Mouse (Mus musculus) liver, embryonic 14.5 days (tissue): ENCODE results near the gene Ptpn5. TPM values are rescaled to one million over a fixed set of nuclear protein-coding genes. Genes with fewer than 3 reads are reported as not detected.

Experiments
- ATAC-seq: fragments of 200-750 bp; cut with Nextera tagmentation; 2 replicates; pipeline ENCODE4 v1.8.0; 2017; ENCODE audit warnings: moderate number of reproducible peaks, mild to moderate bottlenecking, moderate library complexity; ENCODE audit not compliant: insufficient read depth
- DNase-seq, 3 experiments: peaks; one replicate each; pipeline ENCODE4 v3.0.0-alpha.2; 2012 to 2013; ENCODE audit warnings: low read depth in 3 of 3, low spot score in 3 of 3
- H3K27ac ChIP-seq: fragments of 300-500 bp; sonication (generic); 2 replicates; pipeline ENCODE4 v1.5.1; 2014; ENCODE audit warnings: moderate library complexity, mild to moderate bottlenecking, control low read depth, inconsistent platforms
- H3K27me3 ChIP-seq: fragments of 300-500 bp; sonication (generic); 2 replicates; pipeline ENCODE4 v1.6.1; 2014; ENCODE audit warnings: mild to moderate bottlenecking, low read length, moderate library complexity; ENCODE audit not compliant: control insufficient read depth, insufficient read depth
- H3K36me3 ChIP-seq: fragments of 300-500 bp; sonication (generic); replicated peaks from 2 replicates; pipeline ENCODE4 v1.6.1; 2014; ENCODE audit warnings: low read depth; ENCODE audit not compliant: control insufficient read depth, insufficient read depth
- H3K4me1 ChIP-seq, 2 experiments: fragments of 200-500 bp in 1 of 2; fragments of 300-500 bp in 1 of 2; sonication (generic) in 1 of 2; replicated peaks; 2 replicates each; pipeline ENCODE4 v1.6.1; 2012 to 2014; ENCODE audit warnings: antibody characterized with exemption in 1 of 2, inconsistent platforms in 1 of 2, low read length in 1 of 2; ENCODE audit not compliant: control insufficient read depth in 2 of 2, insufficient read depth in 2 of 2
- H3K4me2 ChIP-seq: fragments of 300-500 bp; sonication (generic); 2 replicates; pipeline ENCODE4 v1.6.1; 2014; ENCODE audit warnings: low read depth, mild to moderate bottlenecking, control low read depth, moderate library complexity
- H3K4me3 ChIP-seq, 2 experiments: fragments of 200-500 bp in 1 of 2; fragments of 300-500 bp in 1 of 2; sonication (generic) in 1 of 2; 2 replicates each; pipeline ENCODE4 v1.5.1; 2012 to 2014; ENCODE audit warnings: low read depth in 2 of 2, low read length in 2 of 2, mild to moderate bottlenecking in 2 of 2, control low read depth in 1 of 2, inconsistent platforms in 1 of 2, moderate library complexity in 1 of 2; ENCODE audit not compliant: insufficient read depth in 1 of 2
- H3K9ac ChIP-seq: fragments of 300-500 bp; sonication (generic); replicated peaks from 2 replicates; pipeline ENCODE4 v1.6.1; 2014; ENCODE audit warnings: mild to moderate bottlenecking, control low read depth, moderate library complexity
- H3K9me3 ChIP-seq: fragments of 300-500 bp; sonication (generic); 2 replicates; pipeline ENCODE4 v1.6.1; 2016; ENCODE audit warnings: low read length, mixed read lengths; ENCODE audit not compliant: control insufficient read depth
- CTCF ChIP-seq: IDR thresholded peaks from 2 replicates; pipeline ENCODE4 v1.5.1; 2016; ENCODE audit warnings: antibody characterized with exemption, low read depth, control low read depth
- EP300 ChIP-seq: IDR thresholded peaks from 2 replicates; pipeline ENCODE4 v1.6.1; 2016; ENCODE audit warnings: antibody characterized with exemption, low read depth
- WGBS: fragments of 180-500 bp; shearing (Covaris S2); extraction: QIAGEN DNeasy Blood & Tissue Kit; methylation state at CpG from one replicate; pipeline ENCODE4 v1.1.7; 2014; ENCODE audit not compliant: insufficient replicate concordance; 5-methylcytosine and 5-hydroxymethylcytosine counted together
- polyA plus RNA-seq, 2 experiments: library from polyadenylated mRNA; depleted of rRNA in 1 of 2; stranded (reverse) in 1 of 2; unstranded in 1 of 2; fragments of >200 nt; fragmentation: Nextera tagmentation in 1 of 2; extraction: Ambion mirVana in 1 of 2; gene quantifications; 2 replicates each; pipeline versions ENCODE4 v1.2.1 to v1.2.3; 2012 to 2014

Gene Ptpn5
- 0.16 TPM in 1 of 2 replicates, not detected in the other for polyA plus RNA-seq (2012; rRNA removed)
- polyA plus RNA-seq (2014; fragmentation: Nextera tagmentation; extraction: Ambion mirVana): not detected in 2 replicates

DNA sequence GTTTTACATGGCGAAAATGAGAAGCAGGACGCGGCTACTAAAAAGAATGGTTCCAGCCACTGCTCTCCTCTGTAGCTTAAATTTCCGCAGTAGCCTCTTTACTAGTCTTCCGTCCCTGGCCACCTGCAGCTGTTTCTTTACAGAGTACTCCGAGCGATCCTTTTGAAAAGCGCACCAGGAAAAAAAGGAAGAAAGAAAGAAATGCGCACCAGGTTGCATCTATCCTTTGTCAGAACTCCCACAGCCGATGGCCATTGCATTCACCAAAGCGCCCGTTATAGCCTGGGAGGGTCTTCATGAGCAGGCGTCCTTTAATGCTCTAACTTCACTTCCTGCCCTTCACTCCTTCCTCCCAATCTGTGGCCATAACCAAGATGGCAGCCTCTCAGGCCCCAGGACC, at the start of gene Ptpn5:
Gene Ptpn5, minus strand, starts transcription at position 354 of the 400 bp plus-strand sequence.
- peaks cover 39% of the 10 kb centered on the region for H3K27me3 ChIP-seq
- no peak within 1 kb of the TSS for H3K9ac ChIP-seq
- H3K4me2 ChIP-seq: peak within 1 kb of the TSS; percentile 53
- 12% methylated on average over 13 of the region's 13 CpGs for WGBS
- no peaks in the 10 kb centered on the region for H3K4me1 ChIP-seq
- H3K36me3 ChIP-seq: no peaks in the 10 kb centered on the region
- peak within 1 kb of the TSS; percentile 33 to 39; a peak in 3 of 4 replicates for H3K4me3 ChIP-seq
- ATAC-seq: no peak
- H3K9me3 ChIP-seq: no peaks in the 10 kb centered on the region
- H3K27ac ChIP-seq: no peak within 1 kb of the TSS
- TF ChIP-seq EP300 (no peak), CTCF (no peak)
- no peak for DNase-seq

DNA sequence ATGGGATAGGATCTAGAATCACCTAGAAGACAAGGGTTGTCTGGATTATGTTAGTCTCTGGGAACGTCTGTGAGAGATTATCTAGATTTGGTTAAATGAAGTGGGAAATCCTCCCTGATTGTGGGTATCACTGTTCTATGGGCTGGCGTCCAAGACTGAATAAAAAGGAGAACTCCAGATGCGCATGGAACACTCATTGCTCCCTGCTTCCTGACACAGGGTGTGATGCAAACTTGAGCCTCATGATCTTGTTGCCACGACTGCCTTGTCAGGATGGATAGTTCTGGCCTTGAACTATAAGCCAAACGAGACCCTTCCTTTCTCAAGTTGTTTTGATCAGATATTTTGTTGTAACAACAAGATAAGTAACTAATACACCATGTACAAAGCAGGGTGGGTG, 37.3 kb upstream of the Ptpn5 start:
- Histone ChIP-seq H3K36me3 (no peaks in the 10 kb centered on the region), H3K27me3 (no peaks in the 10 kb centered on the region), H3K9me3 (no peaks in the 10 kb centered on the region), H3K9ac (no peak overlapping the region), H3K4me2 (no peak overlapping the region), H3K4me3 (no peak overlapping the region), H3K4me1 (no peaks in the 10 kb centered on the region), H3K27ac (no peak overlapping the region)
- DNase-seq: no peak
- no peak for ATAC-seq
- WGBS: 39% methylated on average over 5 of the region's 5 CpGs
- TF ChIP-seq EP300 (no peak), CTCF (no peak)

DNA sequence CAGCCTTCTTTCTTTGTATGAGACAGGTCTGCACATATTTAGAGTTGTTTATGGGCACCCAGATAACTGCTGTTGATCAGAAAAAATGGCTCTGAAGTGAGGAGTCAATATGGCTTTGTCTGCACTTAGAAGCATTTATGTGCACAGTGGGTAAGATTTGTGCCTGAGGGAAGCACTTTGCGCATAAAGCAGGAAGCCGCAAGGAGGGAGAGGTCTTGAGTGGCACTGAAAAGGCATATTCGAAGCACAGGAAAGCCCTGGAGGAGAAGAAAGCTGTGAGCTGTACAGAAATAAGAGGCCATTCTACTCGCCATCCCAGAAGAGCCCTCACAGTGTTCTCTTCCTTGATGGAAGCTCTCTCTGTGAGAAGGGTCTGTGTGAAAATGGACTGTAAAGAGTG, 31.5 kb upstream of the Ptpn5 start:
- no peak for DNase-seq
- Histone ChIP-seq H3K36me3 (no peaks in the 10 kb centered on the region), H3K9me3 (no peaks in the 10 kb centered on the region), H3K9ac (no peak overlapping the region), H3K27ac (no peak overlapping the region), H3K4me3 (no peak overlapping the region), H3K4me2 (no peak overlapping the region), H3K27me3 (no peaks in the 10 kb centered on the region), H3K4me1 (no peaks in the 10 kb centered on the region)
- TF ChIP-seq EP300 (no peak), CTCF (no peak)
- ATAC-seq: no peak
- 52% methylated on average over 4 of the region's 4 CpGs for WGBS

DNA sequence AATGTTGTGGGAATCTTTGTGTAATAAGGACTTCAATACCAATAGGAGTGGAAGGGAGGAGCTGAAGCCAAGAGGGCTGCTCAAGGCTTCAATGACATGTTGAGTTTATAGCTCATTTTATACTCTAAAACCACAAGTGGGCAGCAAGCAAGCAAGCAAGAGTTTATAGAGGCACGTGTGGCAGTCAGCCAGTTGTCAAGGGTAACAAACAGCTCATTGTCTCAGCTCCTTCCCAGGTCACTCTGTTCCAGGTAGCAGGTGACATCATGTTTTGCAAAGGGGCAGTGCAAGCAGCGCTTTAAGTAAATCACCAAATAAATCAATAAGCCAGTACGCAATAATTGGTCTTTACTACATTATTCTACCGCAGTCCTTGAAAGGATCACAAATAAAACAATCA, 29.7 kb upstream of the Ptpn5 start:
- TF ChIP-seq CTCF (no peak), EP300 (no peak)
- no peak for DNase-seq
- H3K4me1 ChIP-seq: no peaks in the 10 kb centered on the region
- WGBS: 69% methylated on average over 4 of the region's 4 CpGs
- no peaks in the 10 kb centered on the region for H3K27me3 ChIP-seq
- H3K36me3 ChIP-seq: no peaks in the 10 kb centered on the region
- H3K9me3 ChIP-seq: no peaks in the 10 kb centered on the region
- H3K9ac ChIP-seq: no peak overlapping the region
- no peak overlapping the region for H3K27ac ChIP-seq
- ATAC-seq: no peak
- no peak overlapping the region for H3K4me3 ChIP-seq
- H3K4me2 ChIP-seq: no peak overlapping the region

DNA sequence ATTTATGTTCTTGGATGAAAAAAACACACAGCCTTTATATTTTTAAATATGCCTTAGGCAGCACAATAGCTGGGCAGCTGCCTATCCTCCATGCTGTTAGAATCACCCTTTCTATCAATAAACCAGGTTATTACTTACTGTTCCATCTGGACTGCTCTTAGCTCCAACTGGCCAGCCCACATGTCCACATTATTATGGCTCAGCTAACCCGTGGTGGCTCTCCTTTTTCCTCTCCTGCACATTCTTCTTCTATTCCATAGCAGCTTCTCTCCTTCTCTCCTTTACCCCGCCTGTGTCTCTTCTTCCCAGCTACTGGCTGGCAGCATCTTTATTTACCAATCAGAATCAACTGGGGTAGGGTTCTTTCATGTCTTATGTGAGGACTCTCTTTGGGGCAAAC, 25.0 kb upstream of the Ptpn5 start:
- no peak overlapping the region for H3K9ac ChIP-seq
- ATAC-seq (no peak), DNase-seq (no peak)
- H3K9me3 ChIP-seq: no peaks in the 10 kb centered on the region
- TF ChIP-seq CTCF (no peak), EP300 (no peak)
- 35% methylated on average over 2 of the region's 2 CpGs for WGBS
- H3K36me3 ChIP-seq: no peaks in the 10 kb centered on the region
- H3K27me3 ChIP-seq: no peaks in the 10 kb centered on the region
- no peak overlapping the region for H3K27ac ChIP-seq
- no peak overlapping the region for H3K4me3 ChIP-seq
- H3K4me1 ChIP-seq: no peaks in the 10 kb centered on the region
- no peak overlapping the region for H3K4me2 ChIP-seq
